Mouse (Mus musculus): ENCODE measurements around the gene Cpne9. TPM values are rescaled to one million over a fixed set of nuclear protein-coding genes. Genes with fewer than 3 reads are reported as not detected.
A peak's percentile ranks its signal among the peaks of the same experiment; 100 is the strongest.

The Cpne9 gene
- 10 to 100 TPM; 48.3 to 66.5 TPM for total RNA-seq (2021)
- long read RNA-seq, experiment 1, partial matches to known transcripts: 1 of 38 reads
- long read RNA-seq, experiment 1, other reads (novel, unspliced or antisense): 37 of 38 reads
- long read RNA-seq, experiment 2, full-length matches to known transcripts: 1 of 42 reads
- long read RNA-seq, experiment 2, partial matches to known transcripts: 3 of 42 reads
- long read RNA-seq, experiment 2, other reads (novel, unspliced or antisense): 38 of 42 reads

DNA sequence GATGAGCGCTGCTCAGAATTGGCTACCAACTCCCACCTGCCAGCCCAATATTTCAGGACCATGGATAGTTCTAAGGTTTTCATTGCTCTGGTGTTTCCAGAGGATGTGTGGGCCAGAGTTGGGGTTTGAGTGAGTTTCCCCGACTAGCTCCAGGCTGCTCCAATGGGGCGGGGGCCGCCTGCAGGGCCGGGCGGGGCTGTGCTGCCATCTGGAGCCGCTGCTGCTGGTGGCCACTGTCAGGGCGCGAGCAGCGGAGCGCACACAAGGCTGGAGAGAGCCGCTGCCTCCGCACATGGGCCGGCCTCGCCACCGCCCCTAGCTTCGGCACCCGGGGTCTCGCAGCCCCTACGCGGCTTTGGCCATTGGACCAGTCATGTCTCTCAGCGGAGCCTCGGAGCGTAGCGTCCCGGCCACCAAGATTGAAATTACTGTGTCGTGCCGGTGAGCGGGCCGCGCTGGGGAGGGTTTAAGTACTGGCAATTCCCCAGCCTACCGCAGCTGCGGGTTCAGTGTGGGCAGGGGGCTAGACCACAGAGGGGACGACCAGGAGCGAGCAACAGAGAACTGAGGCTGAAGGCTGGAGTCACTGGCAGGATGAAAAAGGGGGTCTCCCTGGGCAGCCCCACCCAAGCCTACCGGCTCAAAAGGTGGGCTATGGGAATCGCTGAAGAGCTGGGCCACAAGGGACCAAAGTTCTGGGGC is at the start of gene Cpne9:
TSS of gene Cpne9 (plus strand) at position 207 of the 702 bp plus-strand sequence.
- intact Hi-C loops (cut with DNase I): no loop called here
- DNase-seq (ENCODE audit: low spot score in 2 of 2): peak; percentile 43 to 49

DNA sequence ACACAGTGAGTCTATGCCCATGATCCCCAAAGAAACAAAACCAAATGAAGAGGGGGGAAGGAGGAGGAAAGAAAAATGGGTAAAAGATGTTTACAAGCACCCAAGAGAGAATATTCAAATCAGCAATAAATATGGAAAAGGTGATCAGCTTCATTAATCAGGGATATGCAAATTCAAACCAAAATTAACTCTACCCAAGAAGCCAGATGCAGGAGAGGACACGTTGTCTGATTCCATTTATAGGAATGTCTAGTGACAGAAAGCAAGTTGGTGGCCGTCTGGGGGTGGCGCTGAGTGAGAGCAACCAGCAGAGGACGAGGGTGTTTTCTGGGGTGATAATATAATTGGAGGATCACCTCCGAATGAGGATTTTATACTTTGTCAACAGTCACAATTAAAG is 47.0 kb upstream of the Cpne9 start:
- intact Hi-C loops (cut with DNase I): loop anchor here (5.0 kb wide), 1 partner anchor 38 kb away; the partner anchor contains the start of gene Lhfpl4

DNA sequence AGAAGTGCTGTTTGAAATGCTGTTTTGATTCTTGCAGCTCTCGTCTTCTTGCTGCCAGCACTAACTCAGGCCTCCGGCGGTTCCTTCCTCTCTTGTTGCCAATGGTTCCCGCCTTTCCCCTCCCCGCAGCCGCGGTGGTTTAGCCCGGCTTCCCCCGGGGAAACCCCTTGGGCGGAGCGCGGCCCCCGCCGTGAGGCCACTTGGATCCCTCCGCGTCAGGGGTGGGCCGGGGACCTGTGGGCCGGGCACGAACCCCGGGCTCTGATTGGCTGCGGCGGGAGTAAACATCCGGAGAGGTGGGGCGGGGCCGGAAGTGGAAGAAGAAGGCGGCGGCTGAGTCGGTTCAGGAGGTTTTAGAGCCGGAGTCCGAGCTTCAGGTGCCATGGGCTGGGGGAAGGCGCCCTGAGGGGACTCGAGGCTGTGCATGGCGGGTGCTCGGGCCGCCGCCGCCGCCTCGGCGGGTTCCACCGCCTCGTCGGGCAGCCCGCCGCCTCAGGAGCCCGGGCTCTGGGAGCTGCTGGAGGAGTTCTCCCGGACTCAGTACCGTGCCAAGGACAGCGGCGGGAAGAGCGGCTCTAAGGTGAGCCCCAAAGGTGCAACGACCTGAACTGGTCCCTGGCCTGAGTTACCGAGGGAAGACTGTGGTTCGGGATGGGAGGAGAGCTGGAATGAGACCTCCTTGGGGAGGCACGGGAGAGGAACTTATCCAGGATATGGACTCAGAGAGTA is 44.4 kb upstream of the Cpne9 start, which contains the start of gene Mtmr14:
TSS of gene Mtmr14 (plus strand) at position 302 of the 729 bp plus-strand sequence.
- peak; percentile 98 to 99 for DNase-seq (ENCODE audit: low spot score in 2 of 2)
- intact Hi-C loops (cut with DNase I): loop anchor here (5.0 kb wide), 1 partner anchor 40 kb away; the partner anchor contains the start of gene Lhfpl4

More for the DNA sequence above, 47.0 kb upstream of the Cpne9 start:
- DNase-seq (ENCODE audit: low spot score in 2 of 2): peak; percentile 10 to 14

DNA sequence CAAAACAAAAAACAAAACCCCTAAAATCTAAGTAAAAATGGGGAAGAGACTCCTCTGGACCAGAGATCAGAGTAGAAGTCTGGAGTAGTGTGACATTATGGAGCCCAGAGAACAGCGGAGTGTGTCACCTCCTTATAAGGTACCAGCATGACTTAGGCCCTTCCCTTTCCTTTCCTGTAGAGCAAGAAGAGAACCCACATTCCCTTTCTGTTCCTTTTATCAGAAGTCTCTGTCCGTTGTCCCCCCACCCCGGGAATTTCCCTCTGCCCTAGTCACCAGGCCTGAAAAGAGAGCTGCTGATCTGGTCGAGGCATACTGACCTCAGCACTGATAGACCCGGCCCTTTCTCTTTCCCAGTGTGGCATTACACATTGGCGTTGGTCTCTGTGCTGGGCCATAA is 43.7 kb upstream of the Cpne9 start:
- intact Hi-C loops (cut with DNase I): loop anchor here (5.0 kb wide), 1 partner anchor 41 kb away; the partner anchor contains the start of gene Lhfpl4
- DNase-seq (ENCODE audit: low spot score in 2 of 2): no peak

DNA sequence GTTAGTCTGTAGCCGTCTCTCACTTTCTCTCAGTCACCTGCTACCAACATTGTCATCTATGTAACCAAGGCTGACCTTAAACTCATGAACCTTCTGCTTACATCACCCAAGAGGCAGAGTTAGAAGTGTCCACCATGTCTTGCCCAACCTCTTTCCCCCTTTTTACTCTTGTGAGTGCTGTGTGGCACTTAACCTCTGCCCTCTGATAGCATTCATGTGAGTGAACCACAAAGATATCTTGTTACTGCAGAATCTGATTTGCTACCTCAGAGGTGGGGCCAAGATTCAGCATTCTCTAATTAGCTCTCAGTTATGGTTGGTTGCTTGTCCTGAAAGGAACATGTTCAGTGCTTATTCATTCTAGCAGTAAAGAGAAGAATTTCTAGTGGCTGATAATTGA is 39.4 kb upstream of the Cpne9 start:
- no peak for DNase-seq (ENCODE audit: low spot score in 2 of 2)
- intact Hi-C loops (cut with DNase I): no loop called here

DNA sequence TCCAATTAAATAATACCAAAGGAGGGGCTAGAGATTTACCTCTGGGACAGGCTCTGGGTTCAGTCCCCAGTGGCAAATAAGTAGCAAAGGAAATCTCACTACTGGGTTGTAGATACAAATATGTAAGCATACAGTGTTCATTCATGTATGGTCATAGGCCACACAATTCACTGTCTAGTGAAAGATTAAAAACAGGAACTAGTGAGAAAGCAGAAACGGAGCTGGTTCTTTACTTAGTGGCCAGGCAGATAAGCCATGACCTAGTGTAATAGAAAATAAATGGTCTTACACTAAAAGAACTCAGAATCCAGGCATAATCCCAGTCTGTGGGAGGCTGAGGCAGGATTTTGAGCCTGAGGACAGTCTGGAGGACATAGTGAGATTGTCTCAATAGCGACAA is 36.5 kb upstream of the Cpne9 start:
- intact Hi-C loops (cut with DNase I): no loop called here
- no peak for DNase-seq (ENCODE audit: low spot score in 2 of 2)

DNA sequence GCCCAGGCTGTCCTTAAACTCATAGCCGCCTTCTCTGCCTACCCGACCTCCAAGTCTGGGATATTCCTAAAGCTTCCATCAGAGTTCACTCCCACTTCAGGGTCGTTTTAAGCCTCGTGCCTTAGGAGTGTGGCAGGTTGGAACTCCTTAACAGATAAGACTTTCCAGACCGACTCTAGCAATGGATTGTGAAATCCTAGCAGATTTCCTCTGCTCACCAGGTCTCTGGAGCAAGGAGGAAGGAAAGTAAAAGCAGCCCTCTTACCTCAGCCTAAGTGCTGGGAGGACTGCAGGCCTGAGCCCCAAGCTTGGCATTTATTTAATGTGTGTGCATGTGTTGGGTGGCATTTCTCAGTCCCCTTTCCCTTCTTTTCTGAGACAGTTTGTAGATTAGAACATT is 31.3 kb upstream of the Cpne9 start:
- DNase-seq (ENCODE audit: low spot score in 2 of 2): no peak
- intact Hi-C loops (cut with DNase I): no loop called here

DNA sequence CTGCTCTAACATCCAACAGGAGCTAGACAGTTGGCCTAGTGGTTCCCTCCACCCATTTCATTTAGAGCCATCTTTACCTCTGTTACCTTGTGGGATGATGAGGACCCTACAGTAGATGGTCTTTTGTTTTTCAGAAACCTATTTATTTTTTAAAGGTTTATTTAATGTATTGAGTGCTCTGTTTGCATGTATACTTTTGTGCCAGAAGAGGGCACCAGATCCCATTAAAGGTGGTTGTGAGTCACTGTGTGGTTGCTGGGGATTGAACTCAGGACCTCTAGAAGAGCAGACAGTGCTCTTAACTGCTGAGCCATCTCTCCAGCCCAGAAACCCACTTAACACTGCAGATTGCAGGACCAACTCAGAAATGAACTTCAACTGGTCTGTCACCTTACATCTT is 30.2 kb upstream of the Cpne9 start:
- no peak for DNase-seq (ENCODE audit: low spot score in 2 of 2)
- intact Hi-C loops (cut with DNase I): no loop called here

DNA sequence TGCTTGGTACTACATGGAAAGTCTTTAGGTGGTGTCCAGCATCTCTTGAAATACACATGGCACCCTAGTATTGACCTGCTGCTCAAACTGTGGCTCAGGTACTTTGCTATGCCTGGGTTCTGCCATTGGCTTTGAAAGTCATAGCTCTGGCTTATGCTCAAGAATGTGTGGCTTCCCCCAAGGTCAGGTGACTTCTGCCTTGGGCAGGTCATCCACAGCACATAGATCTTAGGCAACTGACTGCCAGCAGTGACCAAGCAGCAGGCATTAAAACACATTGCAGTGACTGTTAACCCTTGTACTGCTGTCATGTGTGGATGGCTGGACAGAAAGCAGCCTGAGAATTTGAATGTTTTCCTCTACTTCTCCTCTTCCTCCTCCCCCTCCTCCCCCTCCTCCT is 27.2 kb upstream of the Cpne9 start:
- no peak for DNase-seq (ENCODE audit: low spot score in 2 of 2)
- intact Hi-C loops (cut with DNase I): no loop called here

DNA sequence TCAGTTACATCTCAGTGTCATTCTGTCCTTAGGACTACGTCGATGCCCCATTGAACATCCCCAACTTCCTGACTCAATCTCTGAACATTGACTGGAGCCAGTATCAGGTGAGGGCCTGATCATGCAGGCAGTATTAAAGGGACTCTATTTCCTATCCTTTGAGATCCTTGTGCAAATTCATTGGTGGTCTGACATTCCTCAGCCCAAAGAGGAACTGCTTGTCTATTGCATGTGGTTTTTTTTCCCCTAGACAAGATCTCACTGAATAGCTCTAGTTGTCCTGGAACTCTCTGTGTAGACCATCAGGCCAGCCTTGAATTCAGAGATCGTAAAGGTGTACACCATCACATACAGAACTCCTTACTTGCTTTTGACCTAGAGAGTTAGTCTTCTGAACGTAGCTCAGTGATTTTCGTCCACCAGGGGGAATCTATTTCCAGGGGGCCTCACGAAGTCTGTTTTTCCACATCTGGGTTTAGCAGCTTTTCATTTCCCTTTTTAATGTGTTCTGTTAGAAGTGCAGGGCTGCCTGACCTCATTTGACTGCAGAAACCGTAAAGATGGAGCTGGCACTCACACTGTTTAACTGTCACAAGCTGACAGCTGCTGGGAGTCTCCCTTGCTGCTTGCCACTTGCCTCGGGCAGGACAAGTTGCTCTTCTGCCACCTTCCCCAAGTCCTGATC is 20.8 kb upstream of the Cpne9 start:
- DNase-seq (ENCODE audit: low spot score in 2 of 2): no peak
- intact Hi-C loops (cut with DNase I): no loop called here

DNA sequence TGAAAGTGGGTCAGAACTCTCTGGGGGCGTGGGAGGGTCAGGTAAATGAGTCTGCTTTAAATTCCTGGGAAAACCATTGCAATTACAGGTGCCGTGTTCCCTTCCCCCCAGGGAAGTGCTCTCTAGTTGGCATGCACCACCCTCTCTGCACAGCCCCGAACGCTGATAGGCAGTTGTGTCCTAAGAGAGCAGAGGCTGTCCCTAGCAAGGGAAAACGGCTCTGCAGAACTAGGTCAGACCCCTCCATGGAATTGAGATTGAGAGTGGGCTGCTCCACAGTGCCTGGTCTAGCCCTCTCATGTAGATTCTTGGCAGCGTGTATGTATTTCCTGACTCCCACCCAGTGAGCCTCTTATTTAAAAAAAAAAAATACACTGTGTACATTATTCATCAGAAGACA is 18.6 kb upstream of the Cpne9 start:
- no peak for DNase-seq (ENCODE audit: low spot score in 2 of 2)
- intact Hi-C loops (cut with DNase I): no loop called here

DNA sequence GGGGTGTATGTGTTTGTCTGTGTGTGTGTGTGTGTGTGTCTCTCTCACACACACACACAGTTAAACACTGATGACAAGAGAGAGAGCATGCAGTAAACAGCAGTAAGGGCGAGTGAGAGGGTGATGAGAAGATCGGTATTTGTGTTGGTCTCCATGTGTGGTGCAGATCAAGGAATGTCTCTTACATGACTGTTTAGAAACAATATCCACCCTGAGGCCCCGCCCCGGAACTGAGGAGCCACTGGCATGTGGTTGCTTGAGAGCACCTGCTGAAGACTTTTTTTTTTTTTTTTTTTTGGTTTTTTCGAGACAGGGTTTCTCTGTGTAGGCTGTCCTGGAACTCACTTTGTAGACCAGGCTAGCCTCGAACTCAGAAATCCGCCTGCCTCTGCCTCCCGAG is 17.7 kb upstream of the Cpne9 start:
- intact Hi-C loops (cut with DNase I): no loop called here

DNA sequence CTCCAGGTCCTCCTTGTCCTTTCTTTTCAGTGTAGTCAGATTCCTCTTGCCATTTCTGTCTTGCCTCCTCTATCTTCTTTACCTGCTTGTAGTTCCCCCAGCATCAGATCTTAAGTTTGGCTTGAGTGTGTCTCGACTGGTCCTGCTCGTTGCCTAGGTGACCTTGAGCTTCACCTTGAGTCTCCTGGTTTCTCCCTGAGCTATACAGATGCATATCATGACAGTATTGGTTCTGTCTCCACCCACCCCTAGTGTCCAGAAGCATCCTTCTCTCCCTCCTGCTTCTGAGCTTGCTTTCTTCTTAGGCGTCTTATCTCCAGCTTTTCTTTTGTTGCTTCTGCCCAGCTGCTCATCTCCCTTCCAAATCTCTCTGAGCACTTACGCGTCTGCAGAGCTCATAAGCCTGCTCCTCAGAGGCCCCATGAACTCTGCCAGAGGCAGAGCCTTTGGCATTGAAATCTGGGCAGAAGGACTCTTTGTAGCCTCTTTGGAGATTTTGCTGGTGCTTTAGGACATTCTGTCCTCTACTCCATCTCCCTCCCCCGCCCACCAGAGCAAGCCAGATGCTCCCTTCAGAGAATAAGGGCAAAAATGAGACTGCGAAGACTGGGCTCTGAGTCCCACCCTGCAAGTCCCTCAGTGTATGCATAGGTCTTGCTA is 15.0 kb upstream of the Cpne9 start:
- intact Hi-C loops (cut with DNase I): no loop called here

More for the DNA sequence above, 17.7 kb upstream of the Cpne9 start:
- DNase-seq (ENCODE audit: low spot score in 2 of 2): no peak

DNA sequence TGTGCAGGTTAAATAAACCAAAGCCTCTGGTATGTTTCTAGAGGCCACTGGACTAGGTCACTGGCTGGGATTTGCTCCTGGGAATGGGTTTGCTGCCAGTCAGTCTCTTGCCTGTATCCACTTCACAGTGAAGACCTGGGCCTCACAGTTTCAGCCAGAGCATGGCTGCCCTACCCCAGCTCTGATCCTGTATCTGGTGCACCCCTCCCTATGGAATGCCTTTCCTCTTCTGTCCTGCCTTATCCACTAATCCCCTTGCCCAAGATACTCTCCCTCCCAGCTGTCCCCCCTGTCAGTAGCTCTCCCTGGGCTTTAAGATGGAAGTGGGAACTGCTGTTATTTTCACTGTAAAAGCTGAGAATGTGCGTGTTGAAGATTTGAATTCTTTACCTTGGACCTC is 14.1 kb upstream of the Cpne9 start:
- intact Hi-C loops (cut with DNase I): no loop called here
- DNase-seq (ENCODE audit: low spot score in 2 of 2): no peak

More for the DNA sequence above, 15.0 kb upstream of the Cpne9 start:
- DNase-seq (ENCODE audit: low spot score in 2 of 2): peak in 1 of 2 experiments; percentile 32

DNA sequence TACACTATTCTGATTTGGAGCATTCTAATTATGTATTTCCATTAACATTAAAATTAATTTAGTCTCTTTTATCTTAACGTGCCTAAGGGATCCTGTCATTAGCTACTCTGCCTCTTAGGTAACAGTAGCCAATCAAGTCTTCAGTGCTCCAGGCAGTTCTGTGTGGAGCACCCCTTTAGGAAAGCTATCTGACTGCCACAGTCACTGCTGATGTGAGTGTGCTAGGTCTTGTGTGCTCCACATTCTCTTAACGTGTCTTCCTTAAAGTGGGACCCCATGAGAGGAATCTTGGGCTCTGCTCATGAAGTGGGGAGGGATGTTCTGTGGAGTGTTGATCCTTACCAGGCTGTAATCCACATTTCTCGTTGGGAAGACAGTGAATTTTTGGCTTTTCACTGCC is 9.7 kb upstream of the Cpne9 start:
- intact Hi-C loops (cut with DNase I): no loop called here
- DNase-seq (ENCODE audit: low spot score in 2 of 2): no peak

DNA sequence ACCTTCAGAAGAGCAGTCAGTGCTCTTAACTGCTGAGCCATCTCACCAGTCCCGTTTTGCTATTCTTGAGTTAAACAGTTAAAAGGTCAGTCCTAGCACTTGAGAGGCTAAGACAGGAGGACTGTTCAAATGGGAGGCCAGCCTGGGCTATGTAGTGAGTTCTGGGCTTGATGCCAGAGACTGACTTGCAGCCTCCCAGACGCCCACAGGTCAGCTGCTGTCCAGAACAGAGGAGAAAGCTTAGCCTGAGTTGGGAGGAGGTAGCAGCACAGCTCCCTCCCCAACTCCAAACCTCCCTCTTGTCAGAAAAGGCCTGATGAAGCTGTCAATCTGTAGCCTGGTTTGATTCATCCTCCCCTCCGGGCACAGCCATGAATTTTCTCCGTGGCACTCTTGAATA is 5.3 kb upstream of the Cpne9 start:
- intact Hi-C loops (cut with DNase I): no loop called here
- peak; percentile 23 to 49 for DNase-seq (ENCODE audit: low spot score in 2 of 2)

DNA sequence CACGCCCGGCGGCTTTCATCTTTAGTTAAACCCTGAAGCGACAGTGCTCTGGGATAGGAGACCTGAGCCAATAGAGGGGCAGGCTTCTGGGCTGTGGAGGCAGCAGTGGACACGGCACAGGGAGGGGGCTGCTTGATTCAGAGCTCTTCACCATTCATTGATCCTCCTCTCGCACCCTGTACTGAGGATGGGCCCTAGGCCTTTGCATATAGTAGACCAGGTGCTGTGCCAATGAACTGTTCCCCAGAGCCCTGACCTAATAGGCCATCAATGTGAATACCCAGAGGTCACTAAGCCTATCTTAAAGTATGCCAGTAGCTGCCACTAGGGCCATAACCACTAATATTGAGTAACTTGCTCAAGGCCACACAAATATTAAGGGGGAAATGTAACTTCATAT is 431 bp upstream of the Cpne9 start:
- no peak for DNase-seq (ENCODE audit: low spot score in 2 of 2)
- intact Hi-C loops (cut with DNase I): no loop called here

DNA sequence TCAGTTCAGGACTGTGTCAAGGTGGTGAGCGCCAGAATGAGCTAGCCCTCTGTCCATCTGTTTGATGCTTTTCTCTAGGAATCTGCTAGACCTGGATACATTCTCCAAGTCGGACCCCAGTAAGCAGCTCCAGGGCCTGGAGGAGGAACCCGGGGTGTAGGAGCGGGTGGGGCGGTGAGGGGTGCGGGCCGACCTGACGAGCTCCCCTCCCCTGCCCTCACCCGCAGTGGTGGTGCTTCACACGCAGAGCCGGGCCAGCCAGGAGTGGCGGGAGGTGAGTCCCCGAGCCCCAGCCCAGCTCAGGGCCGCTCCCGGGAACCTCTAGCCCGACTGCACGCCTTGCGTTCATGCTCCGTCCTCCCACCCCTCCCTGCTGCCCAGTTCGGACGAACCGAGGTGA is 862 bp downstream of the Cpne9 start:
- intact Hi-C loops (cut with DNase I): no loop called here
- DNase-seq (ENCODE audit: low spot score in 2 of 2): no peak

DNA sequence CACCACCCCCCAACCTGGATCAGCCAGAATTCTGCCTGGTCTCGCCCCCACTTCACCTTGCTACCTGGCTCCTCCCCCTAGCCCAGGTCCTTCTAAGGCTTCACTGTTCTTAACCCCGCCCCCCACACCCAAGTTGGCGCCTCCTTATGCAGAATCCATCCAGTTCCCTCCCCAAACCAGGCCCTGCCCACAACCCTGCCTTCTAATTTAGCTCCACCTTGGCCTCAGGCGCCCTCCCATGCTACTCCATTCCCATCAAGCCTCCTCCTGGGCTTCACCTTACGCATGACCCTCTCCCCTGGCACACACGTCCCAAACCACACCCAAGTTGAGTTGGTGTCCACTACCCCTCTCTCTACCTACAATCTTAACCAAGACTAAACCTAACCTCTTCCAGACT is 1.4 kb downstream of the Cpne9 start:
- DNase-seq (ENCODE audit: low spot score in 2 of 2): no peak
- intact Hi-C loops (cut with DNase I): no loop called here
